Mouse (Mus musculus): Measurements from ENCODE around the gene Vash2.
"Not testable (repeated sequence)": the region's sequence is repeated elsewhere in the genome, so short reads cannot be mapped to it uniquely, and the experiment has no call there.

Gene Vash2

DNA sequence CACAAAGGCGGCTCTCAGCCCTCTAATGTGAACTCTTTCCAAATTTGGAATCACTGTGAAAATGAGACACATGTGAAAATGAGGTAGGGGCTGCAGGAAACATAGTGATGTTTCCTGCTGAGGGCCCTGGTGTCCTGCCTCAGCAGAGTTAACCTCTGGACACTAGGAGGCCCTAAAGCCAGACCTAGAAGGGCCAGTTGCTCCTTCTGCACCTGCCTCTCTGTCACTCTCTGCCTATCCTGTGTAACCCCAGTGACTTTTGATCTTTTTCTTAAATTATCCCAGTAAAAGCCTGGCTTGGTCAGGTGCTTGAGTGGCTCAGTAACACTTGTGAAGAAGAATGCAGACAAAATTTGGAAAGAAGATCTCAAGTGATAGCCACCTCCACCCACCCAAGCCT is 4.3 kb downstream of the Vash2 start:
- DNase-seq = no peak

DNA sequence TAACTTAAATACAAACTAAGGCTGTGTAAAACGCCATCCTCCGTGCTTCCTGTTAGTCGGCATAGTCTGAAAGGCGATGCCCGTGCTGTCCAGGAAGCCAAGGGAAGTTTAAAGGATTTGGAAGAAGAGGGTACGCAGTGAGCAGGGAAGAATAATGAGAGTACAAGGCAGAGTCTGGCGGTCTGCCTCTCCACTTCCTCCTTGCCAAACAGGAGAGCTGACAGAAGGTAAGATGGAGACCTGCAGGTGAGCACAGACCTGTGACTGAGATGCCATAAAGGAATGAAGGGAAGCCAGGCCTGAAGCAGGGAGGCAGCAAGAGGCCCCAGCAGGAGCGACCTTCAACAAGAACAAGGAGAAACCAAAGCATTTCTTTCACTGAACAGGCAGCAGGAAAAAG is 4.9 kb downstream of the Vash2 start:
- no peak for DNase-seq

- DNase-seq = no peak
Measured at GRCm38 (mm10) chr1:190972612-190973192, 6.4 kb downstream of the Vash2 start.

- no peak for DNase-seq
Measured at GRCm38 (mm10) chr1:190971708-190972610, 7.1 kb downstream of the Vash2 start.

DNA sequence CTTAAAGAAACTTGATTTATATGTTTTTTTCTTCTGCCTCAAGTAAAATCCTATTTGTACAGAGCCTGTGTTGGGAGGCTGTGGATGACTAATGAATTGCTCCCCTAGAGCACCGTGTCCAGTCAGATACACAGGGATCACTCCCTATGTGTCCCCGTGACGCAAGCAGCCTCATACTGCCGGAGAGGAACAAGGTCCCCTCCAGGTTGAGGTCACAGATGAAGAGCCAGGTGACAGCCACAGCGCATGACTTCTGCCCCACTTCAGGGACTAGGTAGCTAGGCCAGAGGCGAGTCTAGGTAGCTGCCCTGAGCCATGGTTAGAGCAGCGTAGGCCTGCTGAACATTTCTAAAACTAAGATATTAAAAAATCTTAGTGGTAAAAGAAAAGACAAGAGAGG is 11.1 kb downstream of the Vash2 start:
- DNase-seq = no peak

DNA sequence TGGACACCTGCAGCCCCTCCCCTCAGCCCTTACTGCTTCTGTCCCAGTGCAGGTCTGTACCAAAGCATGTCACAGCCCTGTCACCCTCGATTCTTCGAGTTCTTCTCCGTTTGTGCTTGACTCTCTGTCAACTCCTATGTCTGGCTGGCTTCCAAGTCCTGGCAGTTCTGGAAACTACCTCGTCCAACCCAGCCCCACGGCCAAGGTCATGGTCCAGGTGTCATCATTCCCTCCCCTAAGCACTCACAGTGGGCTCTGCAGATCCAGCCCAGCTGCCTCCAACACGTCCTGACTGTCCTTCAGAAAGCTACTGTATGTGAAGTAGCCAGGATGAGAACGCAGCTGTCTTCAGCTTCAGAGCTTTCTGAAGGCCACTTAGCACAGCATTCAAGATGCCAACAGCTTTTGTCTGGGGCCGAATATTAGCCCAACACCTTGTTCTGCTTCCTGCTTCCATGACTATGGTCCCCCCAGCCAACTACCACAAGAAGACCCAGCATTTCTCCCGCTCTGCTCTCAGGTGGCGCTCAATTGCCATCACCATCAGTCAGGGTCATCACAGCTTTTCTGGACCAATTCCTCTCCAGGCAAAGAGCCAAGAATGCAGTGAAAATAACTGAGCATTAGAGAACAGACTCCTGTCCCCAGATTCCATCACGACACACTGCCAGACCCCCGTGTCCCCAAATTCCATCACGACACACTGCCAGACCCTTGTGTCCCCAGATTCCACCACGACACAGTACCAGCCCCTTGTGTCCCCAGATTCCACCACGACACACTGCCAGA is 13.9 kb downstream of the Vash2 start:
- DNase-seq = peak; percentile 28

DNA sequence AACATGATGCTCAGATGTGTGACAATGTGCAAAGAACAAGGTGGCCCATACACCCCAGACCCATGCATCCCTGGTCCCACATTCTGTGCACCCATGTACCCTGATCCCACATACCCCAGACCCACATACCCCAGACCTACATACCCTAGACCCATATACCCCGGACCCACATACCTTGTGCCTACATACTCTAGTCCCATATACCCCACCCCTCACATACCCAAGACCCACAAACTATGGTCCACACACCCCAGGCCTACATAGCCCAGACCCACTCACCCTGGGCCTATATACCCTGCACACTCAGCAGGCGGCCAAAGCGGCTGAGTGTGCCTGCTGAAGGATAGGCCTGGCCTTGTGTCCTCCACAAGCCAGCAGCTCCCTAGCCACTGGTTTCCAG is 16.3 kb downstream of the Vash2 start:
- no peak for DNase-seq

DNA sequence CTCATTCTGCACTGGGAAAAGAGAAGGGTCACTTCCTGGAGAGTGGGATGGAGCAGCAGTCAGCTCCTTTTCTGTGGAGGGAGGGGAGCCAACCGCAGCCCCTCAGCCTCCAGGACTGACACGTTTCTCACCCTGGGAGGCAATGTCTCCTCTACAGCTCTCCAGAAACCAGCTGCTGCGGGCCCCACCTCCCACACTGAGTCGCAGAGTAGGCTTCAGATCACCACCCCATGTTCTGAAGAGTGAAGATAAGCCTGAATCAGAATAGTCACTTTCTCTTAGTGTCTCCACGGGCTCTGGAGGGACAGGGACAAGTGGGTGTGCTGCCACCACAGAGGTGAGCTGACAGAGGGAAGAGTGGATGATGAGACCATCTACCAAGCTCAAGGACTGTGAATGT is 20.3 kb downstream of the Vash2 start:
- no peak for DNase-seq

GRCm38 (mm10) chr1:190953009-190953408 is 26.1 kb downstream of the Vash2 start:
- DNase-seq = no peak

DNA sequence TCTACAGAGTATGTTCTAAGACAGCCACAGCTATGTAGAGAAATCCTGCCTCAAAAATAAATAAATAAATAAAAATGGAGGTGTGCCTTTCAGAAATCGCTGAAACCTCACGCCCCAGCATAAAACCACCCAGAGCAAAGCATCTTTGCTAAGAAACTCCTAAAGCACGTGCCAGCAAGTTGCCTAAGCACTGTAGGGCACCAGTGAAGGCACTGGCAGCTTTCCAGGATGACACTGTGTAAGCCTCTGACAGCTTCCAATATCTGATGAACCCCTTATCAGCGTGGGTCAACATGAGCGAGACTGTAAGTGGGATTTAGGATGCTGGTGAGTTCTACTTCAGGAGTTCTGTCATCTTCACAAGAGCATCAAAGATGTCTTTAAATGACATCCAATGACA is 28.1 kb downstream of the Vash2 start:
- no peak for DNase-seq

DNA sequence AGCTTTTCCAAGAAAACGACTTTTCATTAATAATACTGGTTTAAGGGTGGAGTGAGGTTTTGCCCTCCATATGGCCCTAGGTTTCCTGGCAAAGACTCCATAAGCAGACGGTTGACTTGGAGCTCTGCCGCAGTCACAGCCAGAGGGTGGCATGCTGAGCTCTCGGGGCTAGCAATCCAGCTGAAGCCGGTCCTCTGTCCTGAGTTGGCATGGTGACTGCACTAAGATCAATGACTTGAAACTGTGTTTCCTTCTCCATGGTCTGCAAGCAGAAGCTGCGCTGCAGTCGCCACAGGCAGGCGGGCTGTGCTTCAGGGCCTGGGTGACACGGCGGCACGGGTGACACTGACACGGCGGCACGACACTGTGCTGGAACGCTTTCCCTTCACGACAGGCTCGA is 30.2 kb downstream of the Vash2 start:
- DNase-seq = peak; percentile 34

DNA sequence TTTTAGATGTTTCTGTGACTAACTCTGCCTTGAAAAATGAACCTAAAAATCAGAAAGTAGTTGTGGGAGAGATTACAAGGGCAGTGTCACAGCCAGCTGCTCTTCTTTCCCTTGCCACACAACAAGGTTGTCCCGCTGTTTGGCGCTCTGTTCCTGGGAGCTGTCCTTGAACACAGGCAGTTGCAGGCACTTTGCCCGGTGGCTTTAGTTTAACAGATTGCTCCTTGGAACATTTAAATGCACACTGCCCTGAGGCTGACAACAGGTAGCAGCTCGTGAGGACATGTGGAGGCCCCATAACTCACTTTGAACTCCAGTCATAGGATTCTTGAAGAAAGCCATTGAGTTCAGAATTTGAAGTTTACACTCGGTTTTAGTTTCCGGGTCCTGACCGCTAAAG is 30.7 kb downstream of the Vash2 start:
- peak; percentile 24 for DNase-seq

DNA sequence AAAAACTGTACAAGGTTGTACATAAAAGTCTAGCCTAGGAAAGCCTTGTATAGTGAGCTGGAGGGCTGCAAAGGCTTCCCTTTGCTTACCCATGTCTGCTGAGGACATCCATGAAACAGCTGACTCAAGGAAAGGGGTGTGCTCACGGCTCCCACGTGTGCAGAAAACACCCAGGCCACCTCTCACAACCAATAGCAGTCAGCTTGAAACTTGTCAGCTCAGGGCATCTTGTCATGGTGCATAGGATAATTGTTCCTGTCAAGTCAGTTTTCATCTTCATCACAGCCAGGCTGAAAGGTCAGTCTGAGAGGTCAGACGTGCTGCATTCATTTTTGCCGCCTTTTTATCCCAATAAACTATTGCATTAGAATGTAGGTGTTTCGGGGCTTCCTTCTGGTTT is 31.1 kb downstream of the Vash2 start:
- DNase-seq = no peak

DNA sequence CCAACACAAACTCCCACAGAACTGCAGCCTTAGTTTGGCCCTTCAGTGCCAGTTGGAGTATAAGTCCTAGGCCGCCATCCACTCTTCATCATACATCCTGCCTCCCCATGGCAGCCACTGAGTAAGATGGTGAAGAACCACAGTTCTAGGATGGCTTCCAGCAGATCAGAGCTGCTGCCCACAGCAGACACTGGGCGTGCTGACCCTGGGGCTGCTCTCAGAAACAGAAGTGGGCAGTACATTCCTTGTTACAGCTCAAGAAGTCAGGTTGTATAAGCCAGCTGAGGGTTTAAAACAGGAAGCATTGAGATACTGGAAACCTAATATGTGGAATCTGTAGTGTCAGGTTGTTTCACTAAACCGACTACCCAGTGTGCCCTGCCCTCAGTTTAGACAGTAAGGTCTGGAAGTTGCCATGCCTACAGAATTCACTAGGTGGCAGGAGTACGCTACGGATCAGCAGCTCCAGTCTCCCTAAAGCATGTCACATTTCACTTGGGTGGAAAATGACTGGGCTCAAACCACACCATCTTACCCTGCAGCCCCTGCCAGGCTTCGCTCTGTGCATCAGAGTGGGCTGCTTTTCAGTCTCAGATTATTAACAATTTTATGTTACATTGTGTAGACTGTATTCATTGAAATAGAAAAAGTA is 34.9 kb downstream of the Vash2 start:
- peak; percentile 79 for DNase-seq

GRCm38 (mm10) chr1:190939803-190940202 is 39.3 kb downstream of the Vash2 start:
- DNase-seq = no peak

- DNase-seq = no peak
Measured at GRCm38 (mm10) chr1:190930181-190930580, 48.9 kb downstream of the Vash2 start.

GRCm38 (mm10) chr1:190929010-190929695 is 49.9 kb downstream of the Vash2 start:
- DNase-seq = peak; percentile 64

DNA sequence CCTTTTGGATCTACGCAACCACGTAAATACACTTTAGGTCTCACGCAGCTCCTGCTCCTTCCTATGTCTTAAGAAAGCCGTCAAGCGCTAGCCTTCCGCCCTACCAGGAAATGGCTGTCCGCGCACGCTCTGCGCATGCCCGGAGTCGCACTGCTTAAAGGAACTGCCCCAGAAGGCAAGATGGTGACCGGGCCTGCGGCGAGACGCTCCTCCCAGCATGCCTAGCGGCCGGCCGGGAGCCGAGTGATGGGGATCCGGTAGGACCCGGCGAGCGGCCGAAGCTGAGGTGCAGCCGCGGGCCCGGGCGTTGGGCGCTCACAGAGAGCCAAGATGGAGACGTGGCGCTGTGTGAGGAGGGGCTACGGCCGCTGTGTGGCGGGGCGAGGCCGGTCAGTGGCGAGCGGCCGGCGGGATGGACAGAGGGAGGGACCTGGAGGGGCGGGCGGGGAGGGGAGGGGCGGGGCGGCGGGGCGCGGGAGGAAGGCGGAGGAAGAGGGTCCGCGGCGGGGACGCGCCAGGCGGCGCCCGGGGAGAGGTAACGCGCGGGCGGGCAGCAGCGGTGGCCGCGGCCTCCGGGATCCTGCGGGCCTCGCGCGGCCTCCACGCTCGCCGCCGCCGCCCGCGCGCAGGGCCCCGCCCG is 50.6 kb downstream of the Vash2 start:
- peak; percentile 98 for DNase-seq

DNA sequence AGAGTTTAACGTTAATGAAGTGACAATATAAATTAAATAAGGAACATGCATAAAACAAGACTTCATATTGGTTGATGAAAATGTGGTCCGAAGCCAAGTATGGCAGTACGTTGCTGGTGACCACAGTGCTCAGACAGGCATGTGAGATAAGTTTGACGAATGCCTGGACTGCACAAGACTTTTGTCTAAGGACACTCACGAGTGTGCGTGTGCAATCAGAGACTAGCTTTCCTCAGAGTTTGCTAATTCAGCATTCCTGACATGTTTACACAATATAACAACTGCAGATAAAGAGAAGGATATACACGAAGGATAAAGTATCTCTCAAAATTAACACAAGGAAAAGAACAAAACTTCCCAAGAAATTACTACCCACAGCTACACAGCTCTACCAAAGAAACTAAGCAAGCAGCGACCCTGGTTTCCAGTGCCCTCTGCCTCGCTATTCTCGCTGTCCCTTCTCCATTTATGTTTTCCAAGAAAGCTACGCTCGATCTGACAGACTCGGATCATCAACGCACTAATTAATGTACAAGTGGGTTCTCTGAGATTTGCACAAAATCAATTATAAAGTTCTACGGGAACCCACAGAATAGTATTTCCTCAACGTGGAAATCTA is 51.2 kb downstream of the Vash2 start:
- no peak for DNase-seq

GRCm38 (mm10) chr1:190927311-190927710 is 51.8 kb downstream of the Vash2 start:
- no peak for DNase-seq

- not testable (repeated sequence) for DNase-seq
Measured at GRCm38 (mm10) chr1:190924812-190925211, 54.3 kb downstream of the Vash2 start, which contains the start of gene Angel2. TSS of gene Angel2 (plus strand) at chr1:190925112.

Data from kidney, adult 18-20 months (tissue).